Mouse (Mus musculus) liver, embryonic 14.5 days (tissue): ENCODE results near the gene Fgf22.
A peak's percentile ranks its signal among the peaks of the same experiment; 100 is the strongest.

Experiments used
- CTCF ChIP-seq: IDR thresholded peaks from 2 replicates; pipeline ENCODE4 v1.5.1; 2016; ENCODE audit warnings: antibody characterized with exemption, low read depth, control low read depth
- EP300 ChIP-seq: IDR thresholded peaks from 2 replicates; pipeline ENCODE4 v1.6.1; 2016; ENCODE audit warnings: antibody characterized with exemption, low read depth

DNA sequence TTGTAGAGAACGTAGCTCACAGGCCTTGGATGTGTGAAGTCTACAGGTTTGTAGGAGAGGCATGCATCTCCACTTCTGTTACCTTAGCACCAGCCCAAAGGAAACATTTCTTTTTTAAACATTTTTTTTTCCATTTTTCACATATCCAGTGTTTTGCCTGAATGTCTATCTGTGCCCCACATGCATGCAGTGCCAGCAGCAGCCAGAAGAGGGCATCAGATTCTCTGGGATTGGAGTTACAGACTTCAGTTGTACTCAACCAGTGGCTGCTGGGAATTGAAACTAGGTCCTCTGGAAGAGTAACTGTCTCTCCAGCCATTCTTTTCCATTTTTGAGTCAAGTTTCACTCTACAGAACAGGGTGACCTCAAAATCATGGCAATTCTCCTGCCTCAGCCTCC is 22.4 kb upstream of the Fgf22 start:
- peak; percentile 79 for TF ChIP-seq CTCF
- no peak for TF ChIP-seq EP300
